9 mouse cellular contexts compared by ENCODE assay signal in the genomic region with DNA sequence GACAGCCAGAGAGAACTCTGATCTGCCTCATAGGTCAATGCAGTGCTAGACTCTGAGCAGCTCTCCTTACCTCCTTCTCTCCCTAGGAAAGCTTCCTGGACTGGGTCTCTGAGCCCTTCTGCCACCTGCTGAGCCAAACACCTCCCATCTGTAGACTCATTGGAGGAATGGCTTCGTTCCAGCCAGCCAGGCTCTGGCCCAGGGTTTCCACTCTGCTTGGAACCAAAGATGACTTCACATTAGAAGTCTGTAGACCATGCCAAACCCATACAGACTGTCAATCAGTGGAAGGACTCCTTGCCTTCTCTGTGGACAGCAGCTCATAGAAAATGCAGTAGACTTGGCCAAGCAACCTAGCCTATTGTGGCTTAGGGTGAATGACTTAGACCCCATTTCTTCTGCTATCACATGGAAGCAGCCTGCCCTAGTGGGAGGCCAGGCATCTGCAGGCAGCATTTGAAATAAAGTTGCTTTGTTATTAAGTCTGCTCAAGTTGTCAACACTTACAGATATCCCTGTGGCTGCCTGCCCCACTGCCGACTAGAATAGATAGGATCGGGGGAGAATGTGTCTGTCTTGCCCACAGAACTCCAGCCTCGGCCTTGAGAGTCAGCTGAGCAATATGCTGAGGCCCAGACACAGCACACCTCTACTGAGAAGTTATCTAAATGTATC.
DNase-seq lines count a peak whose midpoint lies in the region; ATAC-seq lines count a peak whose summit lies in the region.
"Had no signal": no experiment of that assay in that cellular context is flagged by ENCODE, and none has a peak within 500 bp of the region (broad histone marks: within the 10 kb centered on the region; RNA-seq: fewer than 3 reads in every experiment).

No protein-coding gene starts in this region.

- peaks cover 17% of the 10 kb centered on the region for H3K36me3 ChIP-seq in embryonic facial prominence, embryonic 14.5 days (ENCODE audit: control insufficient read depth, insufficient read depth, low read length)
- peaks cover 71% of the 10 kb centered on the region for H3K36me3 ChIP-seq in embryonic facial prominence, embryonic 10.5 days (replicated peaks)
- H3K36me3 ChIP-seq in heart, embryonic 14.5 days (ENCODE audit: control insufficient read depth, insufficient read depth, low read length): peaks cover 14% of the 10 kb centered on the region

- H3K9ac ChIP-seq in embryonic facial prominence, embryonic 14.5 days (ENCODE audit: low read depth, low read length): no peak overlapping the region
- no peak overlapping the region for H3K9ac ChIP-seq in heart, embryonic 14.5 days (ENCODE audit: low read length)
- H3K9ac ChIP-seq: limb, embryonic 12.5 days had no signal

- no peak overlapping the region for H3K4me3 ChIP-seq in embryonic facial prominence, embryonic 14.5 days (ENCODE audit: low read depth, low read length)
- H3K4me3 ChIP-seq in embryonic facial prominence, embryonic 10.5 days: no peak overlapping the region
- H3K4me3 ChIP-seq in heart, embryonic 14.5 days (ENCODE audit: control insufficient read depth in 1 of 2, insufficient read depth in 1 of 2, low read depth in 1 of 2, low read length in 2 of 2): no peak overlapping the region
- H3K4me3 ChIP-seq: limb, embryonic 12.5 days had no signal

- H3K4me1 ChIP-seq in embryonic facial prominence, embryonic 14.5 days (ENCODE audit: control insufficient read depth, insufficient read depth, low read length): peaks cover 18% of the 10 kb centered on the region
- peaks cover 6% of the 10 kb centered on the region for H3K4me1 ChIP-seq in embryonic facial prominence, embryonic 10.5 days
- H3K4me1 ChIP-seq in heart, embryonic 14.5 days (ENCODE audit: control insufficient read depth in 2 of 2, insufficient read depth in 2 of 2, low read length in 2 of 2): peaks cover 29 to 38% of the 10 kb centered on the region in 2 experiments
- H3K4me1 ChIP-seq: limb, embryonic 12.5 days had no signal

- WGBS in embryonic facial prominence, embryonic 14.5 days: 64% methylated on average over 4 of the region's 4 CpGs
- 88% methylated on average over 4 of the region's 4 CpGs for WGBS in embryonic facial prominence, embryonic 10.5 days
- 14% methylated on average over 4 of the region's 4 CpGs for WGBS in heart, embryonic 14.5 days

- H3K4me2 ChIP-seq in embryonic facial prominence, embryonic 14.5 days (ENCODE audit: low read depth, low read length): no peak overlapping the region
- no peak overlapping the region for H3K4me2 ChIP-seq in heart, embryonic 14.5 days (ENCODE audit: low read length)
- H3K4me2 ChIP-seq: limb, embryonic 12.5 days had no signal

- ATAC-seq in embryonic facial prominence, embryonic 14.5 days (ENCODE audit: low read depth): peak; percentile 81
- ATAC-seq in heart, embryonic 14.5 days (ENCODE audit: insufficient number of reproducible peaks, insufficient read depth, low FRiP score, low read depth): peak; percentile 76

- no peaks in the 10 kb centered on the region for H3K9me3 ChIP-seq in embryonic facial prominence, embryonic 14.5 days (ENCODE audit: control insufficient read depth, low read length)
- H3K9me3 ChIP-seq in embryonic facial prominence, embryonic 10.5 days: no peaks in the 10 kb centered on the region
- H3K9me3 ChIP-seq in heart, embryonic 14.5 days (ENCODE audit: control insufficient read depth, low read length): no peaks in the 10 kb centered on the region

- DNase-seq in embryonic facial prominence, embryonic 14.5 days (ENCODE audit: low spot score): peak; percentile 79
- DNase-seq in embryonic facial prominence, embryonic 10.5 days (ENCODE audit: low spot score): no peak
- peak; percentile 39 for DNase-seq in urinary bladder, postnatal 14 days (ENCODE audit: low spot score)
- no peak for DNase-seq in urinary bladder, adult 2 months (ENCODE audit: low spot score)
- DNase-seq in lung, postnatal 36 days: peak; percentile 76
- no peak for DNase-seq in embryo, embryonic 9.5 days (ENCODE audit: extremely low spot score)
- DNase-seq in thymus, adult 18-20 months: no peak

- no peak overlapping the region for H3K27ac ChIP-seq in embryonic facial prominence, embryonic 14.5 days (replicated peaks; ENCODE audit: low read depth, low read length)
- no peak overlapping the region for H3K27ac ChIP-seq in embryonic facial prominence, embryonic 10.5 days (replicated peaks)
- H3K27ac ChIP-seq in heart, embryonic 14.5 days (replicated peaks in 1 of 2; ENCODE audit: control insufficient read depth in 1 of 2, insufficient read depth in 1 of 2, low read depth in 2 of 2, low read length in 2 of 2): peak overlapping the region; percentile 38 to 39
- H3K27ac ChIP-seq: limb, embryonic 12.5 days had no signal

- no peaks in the 10 kb centered on the region for H3K27me3 ChIP-seq in embryonic facial prominence, embryonic 14.5 days (replicated peaks; ENCODE audit: control insufficient read depth, insufficient read depth, low read length)
- H3K27me3 ChIP-seq in embryonic facial prominence, embryonic 10.5 days (replicated peaks; ENCODE audit: low read depth, poor library complexity, severe bottlenecking): no peaks in the 10 kb centered on the region
- no peaks in the 10 kb centered on the region for H3K27me3 ChIP-seq in heart, embryonic 14.5 days (ENCODE audit: control insufficient read depth, insufficient read depth, low read length)
- H3K27me3 ChIP-seq: limb, embryonic 12.5 days had no signal

Comparison
In these comparisons a context has a peak if more than half of its experiments do, and no peak if none do; other contexts are left out.
1. DNase-seq: peak in embryonic facial prominence, embryonic 14.5 days (single experiment), urinary bladder, postnatal 14 days (single experiment) and lung, postnatal 36 days (single experiment); none in embryonic facial prominence, embryonic 10.5 days (single experiment), urinary bladder, adult 2 months (single experiment), embryo, embryonic 9.5 days (single experiment) and thymus, adult 18-20 months (0 of 2).
2. H3K27ac ChIP-seq: peak in heart, embryonic 14.5 days (2 of 2); none in embryonic facial prominence, embryonic 14.5 days (single experiment) and embryonic facial prominence, embryonic 10.5 days (single experiment).